Mouse (Mus musculus): ENCODE measurements around the gene Rhof. TPM values are rescaled to one million over a fixed set of nuclear protein-coding genes. Genes with fewer than 3 reads are reported as not detected.

Gene Rhof
- total RNA-seq, 2 experiments from 2014 or later = 1.1 TPM; not detected in 1

Other genes with a start within 250 kb of the Rhof start
- 58.8 and 70.5 TPM in 2 replicates for gene Kdm2b, start 142.9 kb downstream of the Rhof start, total RNA-seq (2014; fragmentation: Nextera tagmentation)
- gene Kdm2b, start 142.9 kb downstream of the Rhof start, total RNA-seq (2017) = 62.3 and 64.0 TPM in 2 replicates
- 6.0 and 7.7 TPM in 2 replicates for gene Orai1, start 117.6 kb downstream of the Rhof start, total RNA-seq (2014; fragmentation: Nextera tagmentation)
- 3.9 and 4.9 TPM in 2 replicates for gene Orai1, start 117.6 kb downstream of the Rhof start, total RNA-seq (2017)
- not detected in 2 replicates for gene Morn3, start 85.7 kb downstream of the Rhof start, total RNA-seq (2014; fragmentation: Nextera tagmentation)
- gene Morn3, start 85.7 kb downstream of the Rhof start, total RNA-seq (2017) = not detected in 2 replicates
- gene Tmem120b, start 64.3 kb downstream of the Rhof start, total RNA-seq (2014; fragmentation: Nextera tagmentation) = 22.0 and 24.8 TPM in 2 replicates
- 4.0 and 12.6 TPM in 2 replicates for gene Tmem120b, start 64.3 kb downstream of the Rhof start, total RNA-seq (2017)
- 37.1 and 43.9 TPM in 2 replicates for gene Setd1b, start 9.5 kb upstream of the Rhof start, total RNA-seq (2014; fragmentation: Nextera tagmentation)
- gene Setd1b, start 9.5 kb upstream of the Rhof start, total RNA-seq (2017) = 2.1 and 3.9 TPM in 2 replicates
- gene Psmd9, start 36.7 kb upstream of the Rhof start, total RNA-seq (2014; fragmentation: Nextera tagmentation) = 89.8 and 96.1 TPM in 2 replicates
- 36.0 and 41.0 TPM in 2 replicates for gene Psmd9, start 36.7 kb upstream of the Rhof start, total RNA-seq (2017)
- not detected in 2 replicates for gene Hpd, start 50.0 kb upstream of the Rhof start, total RNA-seq (2014; fragmentation: Nextera tagmentation)
- gene Hpd, start 50.0 kb upstream of the Rhof start, total RNA-seq (2017) = not detected in 2 replicates
- gene Wdr66, start 119.4 kb upstream of the Rhof start, total RNA-seq (2014; fragmentation: Nextera tagmentation) = not detected in 2 replicates
- 0.28 TPM in 1 of 2 replicates, not detected in the other for gene Wdr66, start 119.4 kb upstream of the Rhof start, total RNA-seq (2017)
- gene Bcl7a, start 211.1 kb upstream of the Rhof start, total RNA-seq (2014; fragmentation: Nextera tagmentation) = 34.6 and 46.7 TPM in 2 replicates
- 18.7 and 26.4 TPM in 2 replicates for gene Bcl7a, start 211.1 kb upstream of the Rhof start, total RNA-seq (2017)

Data from megakaryocyte-erythroid progenitor cell, adult 5-6 weeks (primary cell).